Mouse (Mus musculus) ES-E14 (cell line): Measurements from ENCODE around the gene Dnpep.

Experiments
- HCFC1 ChIP-seq: IDR thresholded peaks from 2 replicates; pipeline ENCODE4 v1.6.1; 2012; ENCODE audit warnings: low read length, inconsistent platforms, borderline replicate concordance; ENCODE audit not compliant: insufficient read depth
- MAFK ChIP-seq: IDR thresholded peaks from 2 replicates; pipeline ENCODE4 v1.6.1; 2014; ENCODE audit warnings: mild to moderate bottlenecking, low read depth, low read length, inconsistent platforms; ENCODE audit not compliant: insufficient read depth
- ZNF384 ChIP-seq: IDR thresholded peaks from 2 replicates; pipeline ENCODE4 v1.6.1; 2012; ENCODE audit warnings: low read depth, low read length, inconsistent platforms

- TF ChIP-seq HCFC1 = no peak
- TF ChIP-seq ZNF384 = no peak
- TF ChIP-seq MAFK = no peak
Measured at GRCm38 (mm10) chr1:75277195-75278188, 40.3 kb downstream of the Dnpep start.
